Mouse (Mus musculus) layer of hippocampus, postnatal 10 days (tissue): ENCODE results near the gene Rad50. TPM values are rescaled to one million over a fixed set of nuclear protein-coding genes. Genes with fewer than 3 reads are reported as not detected.

Experiments
- DNase-seq, 2 experiments: peaks; one replicate each; pipeline ENCODE4 v3.0.0; 2021; ENCODE audit warnings: low spot score in 2 of 2
- total RNA-seq, 2 experiments: library from RNA; stranded (reverse); gene quantifications; 2 replicates each; pipeline ENCODE4 v1.2.3; 2021

The Rad50 gene
- total RNA-seq, 2 experiments from 2014 or later, result 9.5 to 10.1 TPM

- no peak for DNase-seq
Measured at GRCm38 (mm10) chr11:53604983-53605382, 102.1 kb downstream of the Rad50 start.

Other genes starting within 250 kb of the Rad50 start
- under 1 TPM in 1 of 2 experiments, not detected in 1; 0.53 TPM for gene Gm9837, start 236.8 kb downstream of the Rad50 start, total RNA-seq
- gene Gm9945, start 227.2 kb downstream of the Rad50 start, total RNA-seq, result 1 to 10 TPM; 1.1 to 1.5 TPM
- 10 to 100 TPM; 79.9 to 85.1 TPM for gene Sowaha, start 227.0 kb downstream of the Rad50 start, total RNA-seq
- gene Sept8, start 188.1 kb downstream of the Rad50 start, total RNA-seq, result 100 to 1,000 TPM; 126 to 130 TPM
- gene Kif3a, start 139.9 kb downstream of the Rad50 start, total RNA-seq, result 100 to 1,000 TPM; 163 to 165 TPM
- gene Il4, start 88.7 kb downstream of the Rad50 start, total RNA-seq, result not detected
- not detected for gene Il13, start 72.6 kb downstream of the Rad50 start, total RNA-seq
- gene Il5, start 13.5 kb upstream of the Rad50 start, total RNA-seq, result not detected
- 1 to 10 TPM; 5.1 to 5.7 TPM for gene Irf1, start 62.7 kb upstream of the Rad50 start, total RNA-seq
- not detected for gene Gm17334, start 65.9 kb upstream of the Rad50 start, total RNA-seq
- gene Gm12216, start 151.9 kb upstream of the Rad50 start, total RNA-seq, result 1 to 10 TPM; 1.4 to 3.6 TPM
- gene Slc22a5, start 184.3 kb upstream of the Rad50 start, total RNA-seq, result 10 to 100 TPM; 13.3 to 15.8 TPM